Mouse (Mus musculus) heart, embryonic 11.5 days (tissue): ENCODE data around the gene Tusc2. TPM values are rescaled to one million over a fixed set of nuclear protein-coding genes. Genes with fewer than 3 reads are reported as not detected.

ENCODE experiments used
- ATAC-seq: fragments of 200-750 bp; cut with Nextera tagmentation; replicated peaks from 2 replicates; pipeline ENCODE4 v1.8.0; 2017; ENCODE audit warnings: moderate library complexity; ENCODE audit not compliant: insufficient number of reproducible peaks, low FRiP score, low TSS enrichment
- H3K27ac ChIP-seq: fragments of 300-500 bp; sonication (generic); 2 replicates; pipeline ENCODE4 v1.5.1; 2014; ENCODE audit warnings: mild to moderate bottlenecking, low read depth, low read length
- H3K27me3 ChIP-seq: fragments of 300-500 bp; sonication (generic); 2 replicates; pipeline ENCODE4 v1.6.1; 2014; ENCODE audit warnings: mild to moderate bottlenecking, low read length, mixed read lengths; ENCODE audit not compliant: control insufficient read depth, insufficient read depth
- H3K36me3 ChIP-seq: fragments of 300-500 bp; sonication (generic); 2 replicates; pipeline ENCODE4 v1.6.1; 2014; ENCODE audit warnings: mild to moderate bottlenecking, low read length, moderate library complexity, mixed read lengths; ENCODE audit not compliant: control insufficient read depth, insufficient read depth
- H3K4me1 ChIP-seq: fragments of 300-500 bp; sonication (generic); 2 replicates; pipeline ENCODE4 v1.6.1; 2014; ENCODE audit warnings: low read length; ENCODE audit not compliant: control insufficient read depth, insufficient read depth
- H3K4me2 ChIP-seq: fragments of 300-500 bp; sonication (generic); 2 replicates; pipeline ENCODE4 v1.6.1; 2014; ENCODE audit warnings: mild to moderate bottlenecking, moderate library complexity
- H3K4me3 ChIP-seq: fragments of 300-500 bp; sonication (generic); 2 replicates; pipeline ENCODE4 v1.5.1; 2014; ENCODE audit warnings: low read depth, low read length
- H3K9ac ChIP-seq: fragments of 300-500 bp; sonication (generic); 2 replicates; pipeline ENCODE4 v1.6.1; 2014; ENCODE audit warnings: mild to moderate bottlenecking, low read depth, low read length, moderate library complexity
- H3K9me3 ChIP-seq: fragments of 300-500 bp; sonication (generic); replicated peaks from 2 replicates; pipeline ENCODE4 v1.6.1; 2016; ENCODE audit warnings: low read length; ENCODE audit not compliant: control insufficient read depth
- WGBS: fragments of 180-500 bp; shearing (Covaris S2); extraction: QIAGEN DNeasy Blood & Tissue Kit; methylation state at CpG from one replicate; pipeline ENCODE4 v1.1.7; 2014; ENCODE audit not compliant: insufficient replicate concordance; 5-methylcytosine and 5-hydroxymethylcytosine counted together
- polyA plus RNA-seq: library from polyadenylated mRNA; unstranded; fragments of >200 nt; fragmentation: Nextera tagmentation; extraction: Ambion mirVana; gene quantifications from 2 replicates; pipeline ENCODE4 v1.2.1, GENCODE M21; 2014

The Tusc2 gene
- 60.4 and 63.3 TPM in 2 replicates for polyA plus RNA-seq

DNA sequence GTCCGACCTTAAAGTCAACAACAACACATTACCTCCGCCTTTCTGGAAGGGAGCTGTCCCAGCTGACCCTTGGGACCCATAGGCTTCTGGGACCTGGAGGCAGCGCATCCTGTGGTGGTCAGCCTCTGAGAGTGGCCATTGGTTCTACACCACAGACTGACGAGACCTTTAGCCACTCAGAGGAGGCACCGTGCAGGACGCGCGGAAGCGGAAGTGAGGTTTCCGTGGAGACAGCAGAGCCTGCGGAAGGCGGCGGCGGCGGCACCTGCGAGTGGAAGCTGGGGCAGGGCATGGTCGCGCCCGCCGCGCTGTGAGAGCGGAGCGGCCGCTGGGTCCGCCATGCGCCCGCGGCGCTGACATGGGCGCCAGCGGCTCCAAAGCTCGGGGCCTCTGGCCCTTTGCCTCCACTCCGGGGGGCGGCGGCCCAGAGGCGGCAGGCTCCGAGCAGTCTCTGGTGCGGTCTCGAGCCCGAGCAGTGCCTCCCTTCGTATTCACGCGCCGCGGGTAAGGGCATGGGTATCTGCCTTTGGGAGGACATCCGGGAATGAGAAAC lies at the start of gene Tusc2:
Gene Tusc2 (plus strand): TSS at position 227 of the 553 bp plus-strand sequence.
- peaks cover 30% of the 10 kb centered on the region for H3K36me3 ChIP-seq
- peak within 1 kb of the TSS; percentile 63 for H3K27ac ChIP-seq
- H3K4me2 ChIP-seq, result peak within 1 kb of the TSS; percentile 80
- peaks cover 23% of the 10 kb centered on the region for H3K4me1 ChIP-seq
- peak within 1 kb of the TSS; percentile 82 for H3K9ac ChIP-seq
- H3K9me3 ChIP-seq, result no peaks in the 10 kb centered on the region
- ATAC-seq, result peak; percentile 88
- under 1% methylated on average over 46 of the region's 46 CpGs for WGBS
- H3K4me3 ChIP-seq, result peak within 1 kb of the TSS; percentile 90
- H3K27me3 ChIP-seq, result no peaks in the 10 kb centered on the region

DNA sequence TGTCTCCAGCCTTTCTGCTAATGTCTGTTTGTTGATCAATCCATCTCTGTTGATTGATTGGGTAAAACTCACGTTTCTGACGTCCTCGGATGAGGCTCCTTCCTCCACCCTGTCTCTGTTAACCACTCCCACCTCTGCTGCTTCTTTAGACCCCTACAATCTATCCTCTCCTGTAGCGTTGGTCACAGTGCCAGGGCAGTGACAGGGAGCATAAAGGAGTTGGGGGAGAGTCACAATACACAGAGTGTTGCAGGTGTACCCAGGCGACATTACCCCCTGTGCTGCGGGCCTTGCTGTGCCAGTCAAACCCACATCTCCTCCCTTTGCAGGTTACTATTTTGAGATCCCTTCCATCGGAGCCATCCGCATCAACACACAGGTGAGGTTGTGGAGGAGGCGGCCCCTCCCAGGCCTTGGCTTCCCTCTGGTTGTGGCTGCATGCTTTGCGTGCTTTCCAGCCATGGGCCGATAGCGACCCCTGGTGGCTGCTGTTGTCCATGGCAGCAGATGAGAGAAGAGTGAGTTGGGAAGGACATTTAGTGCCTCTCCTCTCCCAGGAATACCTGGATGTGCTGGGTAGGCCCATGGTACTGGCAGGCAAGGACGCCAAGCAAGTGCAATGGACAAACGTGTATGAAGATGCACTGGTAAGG lies 48.6 kb upstream of the Tusc2 start:
- Histone ChIP-seq H3K4me1 (no peaks in the 10 kb centered on the region), H3K9ac (no peak overlapping the region), H3K27me3 (no peaks in the 10 kb centered on the region; the same call in 1 of the 2 replicates), H3K9me3 (no peaks in the 10 kb centered on the region), H3K4me2 (no peak overlapping the region; the same call in 1 of the 2 replicates), H3K4me3 (no peak overlapping the region), H3K27ac (no peak overlapping the region), H3K36me3 (no peaks in the 10 kb centered on the region; the same call in 1 of the 2 replicates)
- ATAC-seq, result no peak; the same call in 1 of the 2 replicates
- 21% methylated on average over 14 of the region's 14 CpGs for WGBS

DNA sequence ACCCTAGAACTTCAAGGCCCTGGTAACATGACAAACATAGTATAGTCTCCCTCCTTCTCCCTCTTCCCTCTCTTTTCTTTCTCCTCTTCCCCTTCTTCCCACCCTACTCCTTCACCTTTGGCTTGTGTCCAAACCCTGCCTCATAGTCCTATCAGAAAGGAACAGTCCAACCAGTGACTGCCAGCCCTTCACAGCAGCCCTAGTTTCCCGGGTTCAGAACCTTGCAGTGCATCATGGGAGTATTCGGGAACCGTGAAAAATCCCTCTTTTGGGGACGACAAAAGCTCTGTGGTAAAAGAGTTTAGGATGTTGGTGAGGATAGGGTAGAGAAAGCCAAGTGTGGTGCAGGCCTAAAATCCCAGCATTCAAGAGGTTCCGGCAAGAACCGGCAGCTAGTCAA lies 42.7 kb upstream of the Tusc2 start:
- H3K27ac ChIP-seq, result no peak overlapping the region
- no peak overlapping the region for H3K4me3 ChIP-seq
- H3K9me3 ChIP-seq, result no peaks in the 10 kb centered on the region
- no peak for ATAC-seq
- no peak overlapping the region for H3K4me2 ChIP-seq
- no peak overlapping the region for H3K9ac ChIP-seq
- no peaks in the 10 kb centered on the region for H3K36me3 ChIP-seq
- 0 out of 2 replicates have a peak, but pooled peaks cover 9% of the 10 kb centered on the region for H3K4me1 ChIP-seq
- H3K27me3 ChIP-seq, result peaks cover 6% of the 10 kb centered on the region
- 65% methylated on average over 6 of the region's 6 CpGs for WGBS

DNA sequence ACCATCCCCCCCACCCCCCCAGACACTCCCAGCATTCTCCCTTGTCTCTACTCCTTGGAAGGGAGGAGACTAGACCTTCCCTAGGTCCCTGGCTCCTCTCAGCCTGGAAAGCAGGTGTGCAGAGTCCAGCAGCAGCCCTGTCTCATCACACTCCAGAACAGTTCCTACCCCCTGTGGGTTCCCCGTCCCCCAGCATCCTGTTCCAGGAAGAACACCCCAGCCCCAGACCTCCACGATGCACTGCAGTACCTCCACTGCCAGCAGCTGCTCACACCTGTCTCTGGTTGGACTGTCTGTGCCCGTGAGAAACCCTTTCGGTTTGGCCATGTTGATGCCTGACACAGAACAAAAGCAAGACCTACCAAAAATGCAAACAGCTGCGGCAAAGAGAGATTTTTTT lies 41.9 kb upstream of the Tusc2 start:
- Histone ChIP-seq H3K36me3 (no peaks in the 10 kb centered on the region), H3K4me3 (no peak overlapping the region), H3K27ac (no peak overlapping the region), H3K9me3 (no peaks in the 10 kb centered on the region), H3K27me3 (peaks cover 14% of the 10 kb centered on the region), H3K4me1 (0 out of 2 replicates have a peak, but pooled peaks cover 9% of the 10 kb centered on the region), H3K4me2 (no peak overlapping the region), H3K9ac (no peak overlapping the region)
- 52% methylated on average over 5 of the region's 5 CpGs for WGBS
- no peak for ATAC-seq

DNA sequence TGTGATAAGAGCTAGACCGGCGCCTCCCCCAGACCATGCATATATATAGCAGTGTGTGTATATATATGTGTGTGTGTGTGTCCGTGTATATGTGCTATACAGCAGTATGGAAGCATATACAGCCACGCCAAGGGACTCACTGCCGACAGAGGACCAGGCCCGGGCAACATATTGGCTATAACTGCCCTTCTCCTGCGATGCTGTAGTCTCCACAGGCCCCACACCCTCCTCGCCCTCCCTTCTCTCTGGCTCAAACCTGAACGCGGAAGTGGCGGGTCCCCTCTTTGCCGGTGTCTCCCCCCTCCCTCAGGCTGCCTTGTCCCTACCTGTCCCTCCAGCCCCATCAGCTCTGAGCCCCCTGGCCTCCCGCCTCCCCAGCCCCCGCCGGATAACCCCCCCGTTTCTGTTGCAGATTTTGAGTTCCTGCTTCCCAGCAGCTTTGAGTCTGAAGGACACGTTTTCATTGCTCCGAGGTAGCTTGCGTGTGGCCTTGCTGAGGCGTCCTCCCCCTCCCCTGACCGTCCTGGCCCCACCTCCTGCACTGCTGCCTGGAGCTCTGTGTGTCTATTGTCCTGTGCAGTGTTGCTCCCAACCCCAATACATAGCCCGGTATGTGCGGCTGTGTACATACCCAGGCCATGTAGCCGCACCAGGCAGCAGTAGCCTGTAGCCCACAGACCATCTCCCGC lies 41.2 kb upstream of the Tusc2 start:
- Histone ChIP-seq H3K27ac (peak overlapping the region; percentile 24; the same call in 1 of the 2 replicates), H3K4me3 (no peak overlapping the region), H3K4me1 (peaks cover 12% of the 10 kb centered on the region; the same call in 1 of the 2 replicates), H3K9me3 (no peaks in the 10 kb centered on the region), H3K36me3 (no peaks in the 10 kb centered on the region), H3K27me3 (peaks cover 21% of the 10 kb centered on the region), H3K4me2 (peak overlapping the region; percentile 53), H3K9ac (peak overlapping the region; percentile 49; the same call in 1 of the 2 replicates)
- 32% methylated on average over 25 of the region's 25 CpGs for WGBS
- peak; percentile 20; the same call in 1 of the 2 replicates for ATAC-seq

DNA sequence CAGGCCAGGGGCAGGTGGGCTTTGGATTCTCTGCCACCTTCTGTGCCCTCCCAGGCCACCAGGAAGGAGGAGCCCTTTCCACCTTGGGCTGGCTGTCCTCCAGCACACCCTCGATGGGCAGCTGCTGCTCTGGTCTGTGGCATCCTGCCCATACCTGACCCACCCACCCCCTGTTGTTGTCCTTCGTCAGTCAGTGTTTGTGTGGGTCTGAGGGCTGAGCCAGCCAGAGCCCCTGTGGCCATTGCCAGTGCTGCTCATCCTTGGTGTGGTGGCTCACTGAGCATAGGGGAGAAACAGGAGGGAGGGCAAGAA lies 40.7 kb upstream of the Tusc2 start:
- peak overlapping the region; percentile 49; the same call in 1 of the 2 replicates for H3K9ac ChIP-seq
- peaks cover 25% of the 10 kb centered on the region for H3K27me3 ChIP-seq
- H3K4me1 ChIP-seq, result peaks cover 15% of the 10 kb centered on the region; the same call in 1 of the 2 replicates
- H3K9me3 ChIP-seq, result no peaks in the 10 kb centered on the region
- ATAC-seq, result no peak
- peak overlapping the region; percentile 24; the same call in 1 of the 2 replicates for H3K27ac ChIP-seq
- peak overlapping the region; percentile 53 for H3K4me2 ChIP-seq
- WGBS, result 38% methylated on average over 2 of the region's 2 CpGs
- no peak overlapping the region for H3K4me3 ChIP-seq
- no peaks in the 10 kb centered on the region for H3K36me3 ChIP-seq

DNA sequence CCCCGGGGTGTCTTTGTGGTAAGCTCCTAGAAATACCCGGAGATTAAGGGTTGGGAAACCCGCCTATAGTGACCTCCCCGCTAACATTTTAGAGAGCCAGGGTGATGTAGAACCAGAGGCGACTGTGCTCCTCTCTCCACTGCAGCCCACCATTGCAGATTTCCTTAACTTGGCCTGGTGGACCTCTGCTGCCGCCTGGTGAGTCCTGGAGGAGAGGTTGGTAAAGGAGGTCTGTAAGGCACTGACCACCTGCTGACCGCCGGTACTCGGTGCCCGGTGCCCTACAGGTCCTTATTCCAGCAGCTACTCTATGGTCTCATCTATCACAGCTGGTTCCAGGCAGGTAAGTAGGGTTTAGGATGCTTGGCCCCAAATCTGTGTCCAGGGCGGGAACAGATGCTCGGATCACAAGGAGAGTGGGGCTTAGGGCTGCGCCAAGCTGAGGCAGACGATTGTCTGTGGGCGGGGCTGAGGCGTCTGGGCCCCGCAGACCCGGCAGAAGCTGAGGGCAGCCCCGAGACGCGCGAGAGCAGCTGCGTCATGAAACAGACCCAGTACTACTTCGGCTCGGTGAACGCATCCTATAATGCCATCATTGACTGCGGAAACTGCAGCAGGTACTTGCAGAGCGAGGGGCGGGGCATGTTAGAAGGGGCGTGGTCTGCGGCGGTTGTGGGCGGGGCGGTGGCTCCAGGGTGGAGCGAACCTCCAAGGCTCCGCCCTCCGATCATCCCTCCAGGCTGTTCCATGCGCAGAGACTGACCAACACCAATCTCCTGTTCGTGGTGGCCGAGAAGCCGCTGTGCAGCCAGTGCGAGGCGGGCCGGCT lies 36.6 kb upstream of the Tusc2 start:
- WGBS, result 14% methylated on average over 43 of the region's 44 CpGs
- Histone ChIP-seq H3K4me3 (peak overlapping the region; percentile 35), H3K9ac (no peak overlapping the region), H3K9me3 (no peaks in the 10 kb centered on the region), H3K4me2 (peak overlapping the region; percentile 69), H3K27me3 (peaks cover 36% of the 10 kb centered on the region), H3K4me1 (peaks cover 17% of the 10 kb centered on the region; the same call in 1 of the 2 replicates), H3K27ac (no peak overlapping the region), H3K36me3 (no peaks in the 10 kb centered on the region)
- peak; percentile 67; the same call in 1 of the 2 replicates for ATAC-seq
